Mouse (Mus musculus): Measurements from ENCODE around the gene Scd3.
"Not testable (repeated sequence)": the region's sequence is repeated elsewhere in the genome, so short reads cannot be mapped to it uniquely, and the experiment has no call there.

Scd3 gene

DNA sequence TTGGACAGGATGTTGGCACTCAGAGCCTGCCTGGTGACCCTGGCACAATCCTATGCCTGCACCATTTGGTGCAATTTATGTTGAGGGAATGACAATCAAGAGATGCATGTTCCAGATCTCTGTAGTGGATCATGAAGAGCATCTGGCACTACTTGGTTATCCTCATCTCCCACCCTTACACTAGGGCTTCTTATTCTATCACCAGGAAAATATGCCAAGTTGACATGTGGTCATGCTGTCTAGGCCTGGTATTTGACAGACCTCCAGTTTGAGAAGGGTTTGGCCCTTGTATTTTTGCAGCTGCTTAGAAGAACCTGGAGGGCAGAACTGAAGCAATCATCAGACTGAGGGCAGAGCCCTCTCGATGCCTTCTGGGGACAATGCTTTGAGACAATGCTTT is 72.3 kb downstream of the Scd3 start:
- DNase-seq = no peak

DNA sequence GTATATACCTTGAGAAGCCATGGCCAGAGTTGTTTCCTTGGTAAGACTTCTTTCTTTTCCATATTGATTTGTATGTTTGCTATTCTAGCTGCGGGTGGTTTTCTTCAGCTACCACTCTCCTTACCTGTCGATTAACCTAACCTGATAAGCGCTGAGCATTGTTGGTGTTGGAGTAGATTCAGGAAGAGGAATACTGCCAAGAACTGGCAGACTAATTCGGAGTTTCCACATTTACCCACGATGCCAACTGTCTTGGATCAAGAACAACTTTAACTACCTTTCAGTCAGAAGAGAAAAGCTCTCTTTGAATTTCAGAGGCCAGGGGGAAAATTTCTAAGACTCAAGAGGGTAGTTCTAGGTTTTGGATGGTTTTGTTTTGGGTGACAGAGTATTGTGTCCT is 73.8 kb downstream of the Scd3 start:
- DNase-seq = no peak

GRCm38 (mm10) chr19:44277931-44278330 is 74.9 kb downstream of the Scd3 start:
- no peak for DNase-seq

DNA sequence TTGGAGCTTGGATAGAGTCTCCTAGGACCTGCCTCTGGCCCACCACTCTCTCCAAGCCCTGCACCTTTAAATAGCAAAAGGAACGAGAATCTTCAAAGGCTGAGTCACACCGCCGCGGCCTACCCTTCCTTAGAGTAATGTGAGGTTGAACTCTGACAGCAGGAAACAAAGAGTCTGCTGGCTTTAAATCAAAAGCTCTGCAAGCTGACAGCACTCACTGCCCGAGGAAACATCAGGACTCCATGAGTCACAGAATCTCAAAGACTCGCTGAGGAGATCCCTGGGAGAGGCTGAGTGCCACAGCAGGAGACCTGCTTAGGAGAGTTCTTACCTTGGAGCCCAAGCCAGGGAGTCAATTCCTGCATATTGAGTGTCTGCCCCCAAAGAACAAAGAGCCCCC is 77.7 kb downstream of the Scd3 start:
- DNase-seq = peak; percentile 74

GRCm38 (mm10) chr19:44281825-44282447 is 78.9 kb downstream of the Scd3 start:
- not testable (repeated sequence) for DNase-seq

GRCm38 (mm10) chr19:44282534-44283156 is 79.6 kb downstream of the Scd3 start:
- peak; percentile 71 for DNase-seq

DNA sequence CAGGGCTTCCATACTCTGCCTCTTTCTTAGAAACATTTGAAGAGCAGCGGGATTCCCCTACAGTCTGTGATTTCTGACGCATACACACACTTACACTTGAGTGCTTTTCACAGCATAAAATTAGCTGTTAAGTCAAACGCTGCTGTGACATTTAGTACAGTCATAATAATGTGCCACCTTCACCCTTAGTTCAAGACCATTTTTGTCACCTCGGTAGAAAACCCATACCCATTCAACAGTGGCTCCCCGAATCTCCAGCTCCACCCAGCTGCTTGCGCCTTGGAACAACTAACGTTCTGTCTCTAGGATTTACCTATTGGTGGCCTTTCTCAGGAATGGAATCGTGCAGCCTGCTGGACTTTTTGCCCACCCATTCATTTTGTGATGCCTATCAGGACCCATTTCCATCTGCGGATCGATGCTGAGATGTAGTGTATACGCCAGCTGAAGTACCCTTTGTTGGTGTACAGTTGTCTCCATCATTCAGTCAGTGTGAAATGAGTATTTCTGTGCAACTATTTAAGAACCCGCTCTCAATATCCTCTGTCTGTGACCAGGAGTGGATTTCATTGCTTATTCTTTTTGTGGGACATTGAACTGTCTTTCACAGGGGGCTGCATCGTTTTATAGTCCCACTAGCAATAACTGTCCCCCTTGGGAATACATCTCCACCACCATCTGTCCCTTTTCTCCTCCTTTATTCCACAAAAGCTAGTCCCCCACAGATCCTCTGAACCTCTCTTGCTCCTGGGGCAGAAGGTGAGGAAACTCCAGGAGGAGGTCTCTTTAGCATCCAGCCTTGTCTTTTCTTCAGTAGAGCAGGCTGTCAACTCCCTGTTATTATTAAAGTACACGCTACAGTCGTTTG is 80.3 kb downstream of the Scd3 start:
- DNase-seq = peak; percentile 38

- DNase-seq = peak; percentile 95
Observed at GRCm38 (mm10) chr19:44284025-44284695, 81.1 kb downstream of the Scd3 start.

DNA sequence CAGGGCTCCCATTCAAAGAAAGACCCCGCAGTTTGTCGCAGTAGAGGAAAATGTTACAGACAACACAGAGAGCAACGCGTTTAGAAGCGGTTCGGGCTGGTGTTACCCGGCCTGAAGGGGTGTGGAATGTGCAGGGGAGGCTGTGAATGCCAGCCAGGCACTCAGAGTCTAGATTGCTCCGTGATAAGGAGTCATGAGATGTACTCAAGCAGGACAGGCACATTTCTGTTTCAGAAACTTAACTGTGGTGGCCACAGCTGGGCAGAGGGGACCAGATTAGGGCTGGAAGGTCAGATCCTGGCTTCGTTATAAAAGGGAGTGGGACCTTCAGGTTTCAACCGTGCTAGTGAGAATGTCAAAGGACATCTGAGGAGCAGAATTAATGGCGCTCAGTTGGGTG is 81.7 kb downstream of the Scd3 start:
- DNase-seq = no peak

DNA sequence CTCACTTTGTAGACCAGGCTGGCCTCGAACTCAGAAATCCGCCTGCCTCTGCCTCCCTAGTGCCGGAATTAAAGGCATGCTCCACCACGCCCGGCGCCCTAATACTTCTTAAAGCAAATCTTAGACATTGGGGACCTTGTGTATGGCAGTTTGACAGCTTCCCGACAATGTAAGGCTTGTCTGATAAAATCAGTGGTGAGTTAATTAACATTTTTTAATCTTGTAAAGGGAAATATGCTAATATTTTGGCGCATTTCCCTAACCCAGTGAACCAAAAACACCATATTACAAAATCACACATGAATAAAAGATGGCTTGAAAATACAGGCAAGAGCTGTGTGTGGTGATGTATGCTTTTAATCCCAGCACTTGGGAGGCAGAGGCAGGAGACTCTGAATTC is 82.5 kb downstream of the Scd3 start:
- DNase-seq = no peak

- no peak for DNase-seq
Observed at GRCm38 (mm10) chr19:44286109-44286508, 83.0 kb downstream of the Scd3 start.

- DNase-seq = no peak
Observed at GRCm38 (mm10) chr19:44287415-44288110, 84.5 kb downstream of the Scd3 start.

- no peak for DNase-seq
Observed at GRCm38 (mm10) chr19:44292083-44292482, 89.0 kb downstream of the Scd3 start.

DNA sequence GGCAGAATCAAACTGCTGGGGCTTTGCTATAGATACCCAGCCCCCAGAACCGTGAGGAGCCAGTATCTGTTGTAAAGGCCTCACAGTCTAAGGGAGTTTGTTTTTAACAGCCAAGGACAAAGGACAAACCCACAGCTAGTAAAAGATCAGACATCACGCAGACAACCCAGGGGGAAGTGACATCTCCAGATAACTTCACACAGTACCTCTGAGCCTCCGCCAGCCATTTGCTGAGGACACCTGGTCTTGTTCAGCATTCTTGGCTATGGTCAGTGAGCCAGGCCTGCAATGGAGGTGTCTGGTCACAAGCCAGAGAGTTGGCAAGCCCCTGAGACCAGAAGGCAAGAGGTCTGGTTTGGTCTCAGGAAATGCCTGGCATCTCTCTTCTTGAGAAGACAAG is 89.4 kb downstream of the Scd3 start:
- peak; percentile 34 for DNase-seq

- DNase-seq = no peak
Observed at GRCm38 (mm10) chr19:44292941-44293768, 90.1 kb downstream of the Scd3 start, which contains the start of gene Scd2. Gene Scd2, plus strand, starts transcription at chr19:44293674.
